16 mouse cellular contexts compared by ENCODE assay signal in the genomic region with DNA sequence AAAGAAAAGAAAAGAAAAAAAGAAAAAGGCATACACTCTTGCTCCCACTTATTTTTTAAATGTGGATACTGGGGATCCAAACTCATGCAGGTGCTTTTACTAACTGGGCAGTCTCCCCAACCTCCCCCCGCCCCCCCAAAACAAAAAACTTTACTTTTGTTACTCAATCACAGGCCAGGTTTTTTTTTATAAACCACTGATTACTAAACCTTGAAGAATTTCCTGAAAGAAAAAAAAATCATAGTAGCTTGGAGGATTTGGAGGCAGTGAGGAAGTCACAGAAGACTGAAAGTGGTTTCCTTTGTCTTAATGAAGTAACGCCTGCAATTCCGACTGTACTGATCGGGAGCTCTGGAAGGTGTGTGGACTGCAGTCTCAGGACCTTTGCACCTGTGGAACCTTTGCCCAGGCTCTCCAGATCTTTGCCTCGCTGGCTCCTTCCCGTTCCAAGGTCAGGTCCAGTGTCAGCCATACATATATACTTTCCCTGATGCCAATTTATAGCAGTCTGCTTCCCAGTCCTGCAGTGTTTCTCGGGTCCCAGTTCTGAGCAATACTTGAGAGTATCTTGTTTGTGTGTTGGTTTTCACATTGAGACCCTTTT. TPM values are rescaled to one million over a fixed set of nuclear protein-coding genes. Genes with fewer than 3 reads are reported as not detected.
A peak's percentile ranks its signal among the peaks of the same experiment; 100 is the strongest.
DNase-seq lines count a peak whose midpoint lies in the region; ATAC-seq and TF ChIP-seq lines count a peak whose summit lies in the region.
"Had no signal": no experiment of that assay in that cellular context is flagged by ENCODE, and none has a peak within 500 bp of the region (broad histone marks: within the 10 kb centered on the region; RNA-seq: fewer than 3 reads in every experiment).

No protein-coding gene starts in this region.

- DNase-seq in kidney, adult 11 months: peak; percentile 44
- no peak for DNase-seq in kidney, postnatal 10 days
- DNase-seq in 3134 (ENCODE audit: extremely low read depth, insufficient read length, low spot score): peak; percentile 49
- DNase-seq in kidney, postnatal 14 days: peak; percentile 24
- no peak for DNase-seq in left cerebral cortex, postnatal 4 days
- DNase-seq: cerebellum, adult 2 months; gastrocnemius, postnatal 25 days had no signal

- no peak overlapping the region for H3K4me2 ChIP-seq in forebrain, embryonic 15.5 days (replicated peaks)
- H3K4me2 ChIP-seq: embryonic facial prominence, embryonic 12.5 days; hindbrain, embryonic 15.5 days; limb, embryonic 13.5 days; lung, embryonic 15.5 days; neural tube, embryonic 15.5 days had no signal

- H3K27me3 ChIP-seq in C2C12 (ENCODE audit: control insufficient read depth, insufficient read depth, insufficient read length): no peaks in the 10 kb centered on the region
- H3K27me3 ChIP-seq in forebrain, embryonic 15.5 days: no peaks in the 10 kb centered on the region
- H3K27me3 ChIP-seq: embryonic facial prominence, embryonic 12.5 days; hindbrain, embryonic 15.5 days; limb, embryonic 13.5 days; neural tube, embryonic 15.5 days; Patski had no signal

- 79% methylated on average over 7 of the region's 7 CpGs for WGBS in forebrain, embryonic 15.5 days

- H3K79me2 ChIP-seq in C2C12 (ENCODE audit: control insufficient read depth, insufficient read depth): peaks cover 23% of the 10 kb centered on the region

- H3K9me3 ChIP-seq in forebrain, embryonic 15.5 days: no peaks in the 10 kb centered on the region
- H3K9me3 ChIP-seq: embryonic facial prominence, embryonic 12.5 days; hindbrain, embryonic 15.5 days; limb, embryonic 13.5 days; lung, embryonic 15.5 days; neural tube, embryonic 15.5 days had no signal

- H3K27ac ChIP-seq in forebrain, embryonic 15.5 days (replicated peaks): no peak overlapping the region
- H3K27ac ChIP-seq: embryonic facial prominence, embryonic 12.5 days; hindbrain, embryonic 15.5 days; limb, embryonic 13.5 days; lung, embryonic 15.5 days; neural tube, embryonic 15.5 days had no signal

- H3K79me3 ChIP-seq in C2C12 (ENCODE audit: low read depth): peaks cover 21% of the 10 kb centered on the region

- no peaks in the 10 kb centered on the region for H3K36me3 ChIP-seq in C2C12 (ENCODE audit: control insufficient read depth, insufficient read depth)
- H3K36me3 ChIP-seq in forebrain, embryonic 15.5 days: no peaks in the 10 kb centered on the region
- H3K36me3 ChIP-seq: embryonic facial prominence, embryonic 12.5 days; hindbrain, embryonic 15.5 days; limb, embryonic 13.5 days; lung, embryonic 15.5 days; neural tube, embryonic 15.5 days had no signal

- intact Hi-C loops in left cerebral cortex, postnatal 4 days (cut with DNase I): no loop called here

- no peak overlapping the region for H3K4me3 ChIP-seq in C2C12 (ENCODE audit: insufficient read depth, poor library complexity, severe bottlenecking)
- no peak overlapping the region for H3K4me3 ChIP-seq in forebrain, embryonic 15.5 days
- H3K4me3 ChIP-seq: embryonic facial prominence, embryonic 12.5 days; hindbrain, embryonic 15.5 days; limb, embryonic 13.5 days; lung, embryonic 15.5 days; neural tube, embryonic 15.5 days had no signal

- TF ChIP-seq CTCF in C2C12 (IDR thresholded peaks at IDR 0.05; ENCODE audit: control insufficient read depth, insufficient read depth, insufficient read length): no peak

- peaks cover 23% of the 10 kb centered on the region for H3K4me1 ChIP-seq in forebrain, embryonic 15.5 days

- ATAC-seq in CD4-positive, CD25-positive, alpha-beta regulatory T cell, adult 4 months: no peak
- ATAC-seq in forebrain, embryonic 15.5 days (replicated peaks): no peak
- ATAC-seq: Patski had no signal

- no peak overlapping the region for H3ac ChIP-seq in C2C12 (ENCODE audit: control insufficient read depth, insufficient read length, low read depth)

- no peak overlapping the region for H3K9ac ChIP-seq in forebrain, embryonic 15.5 days (replicated peaks)
- H3K9ac ChIP-seq: embryonic facial prominence, embryonic 12.5 days; hindbrain, embryonic 15.5 days; limb, embryonic 13.5 days; lung, embryonic 15.5 days; neural tube, embryonic 15.5 days had no signal

TF ChIP-seq in C2C12, 6 proteins besides CTCF, POLR2A, EP300 and RAD21:
- TF ChIP-seq CEBPB (IDR thresholded peaks at IDR 0.05; ENCODE audit: low read depth) (peak; percentile 55), MYOD1 (IDR thresholded peaks at IDR 0.05; ENCODE audit: control insufficient read depth, insufficient read length, low read depth) (no peak)

RNA-seq across cellular contexts. Expression of a gene that starts 2.3 kb away (rescaled TPM):
- polyA plus RNA-seq in C2C12 (2012; fragmentation: generic; extraction: Trizol): 8.6 TPM
- 10 to 100 TPM; 32.6 to 34.7 TPM for polyA plus RNA-seq in CD4-positive, CD25-positive, alpha-beta regulatory T cell, adult 4 months (2017; shearing (Covaris generic))
- 34.5 and 35.1 TPM in 2 replicates for polyA plus RNA-seq in forebrain, embryonic 15.5 days (2015; fragmentation: Nextera tagmentation; extraction: Ambion mirVana)
- total RNA-seq in left cerebral cortex, postnatal 4 days (2021): 10 to 100 TPM; 82.6 to 89.0 TPM

RNA-seq across cellular contexts. Expression of a gene that starts 50.3 kb away (rescaled TPM):
- polyA plus RNA-seq in C2C12 (2012; fragmentation: generic; extraction: Trizol): 18.7 TPM
- 1 to 10 TPM in 1 of 2 experiments, under 1 TPM in 1; 0.67 to 2.9 TPM for polyA plus RNA-seq in CD4-positive, CD25-positive, alpha-beta regulatory T cell, adult 4 months (2017; shearing (Covaris generic))
- 30.4 and 32.6 TPM in 2 replicates for polyA plus RNA-seq in forebrain, embryonic 15.5 days (2015; fragmentation: Nextera tagmentation; extraction: Ambion mirVana)
- total RNA-seq in left cerebral cortex, postnatal 4 days (2021): 10 to 100 TPM; 15.2 to 17.5 TPM

Comparison
In these comparisons a context has a peak if more than half of its experiments do, and no peak if none do; other contexts are left out.
1. DNase-seq: peak in kidney, adult 11 months (single experiment), 3134 (single experiment) and kidney, postnatal 14 days (single experiment); none in kidney, postnatal 10 days (single experiment) and left cerebral cortex, postnatal 4 days (single experiment).